Mouse (Mus musculus) skeletal muscle tissue, adult 2 months (tissue): ENCODE measurements at regions not wholly inside any gene's neighbourhood (a gene's known extent, or its start where the extent isn't known, plus 50 kb on each side); places are given as distances from the start of the nearest gene placed in this dataset.
"Not testable (repeated sequence)": the region's sequence is repeated elsewhere in the genome, so short reads cannot be mapped to it uniquely, and the experiment has no call there.

ENCODE experiments used
- DNase-seq: peaks from one replicate; pipeline ENCODE4 v3.0.0-alpha.2; 2012; ENCODE audit warnings: low read depth, low spot score

- no peak for DNase-seq
Observed at GRCm38 (mm10) chr2:116444163-116444562, 378.5 kb upstream of the Meis2 start.

DNA sequence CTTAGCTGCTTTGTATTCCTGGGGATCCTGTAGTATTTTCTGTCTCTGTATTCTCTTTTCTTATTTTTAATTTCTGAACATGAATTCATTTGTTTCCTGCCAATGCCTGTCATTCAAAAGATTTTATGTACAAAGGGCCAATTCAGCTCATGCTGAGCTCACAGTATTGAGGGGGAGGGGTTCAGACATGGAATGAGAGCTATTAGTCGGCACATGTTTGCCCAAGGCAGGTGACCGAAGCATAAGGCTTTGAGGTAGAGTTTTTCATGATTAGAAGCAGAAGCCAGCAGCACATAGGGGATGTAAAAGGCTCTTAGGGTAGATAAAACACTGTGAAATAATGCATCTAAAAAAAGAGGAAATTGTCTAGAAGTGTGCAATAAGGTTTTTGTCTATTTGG, 374.6 kb upstream of the Meis2 start:
- DNase-seq: no peak

DNA sequence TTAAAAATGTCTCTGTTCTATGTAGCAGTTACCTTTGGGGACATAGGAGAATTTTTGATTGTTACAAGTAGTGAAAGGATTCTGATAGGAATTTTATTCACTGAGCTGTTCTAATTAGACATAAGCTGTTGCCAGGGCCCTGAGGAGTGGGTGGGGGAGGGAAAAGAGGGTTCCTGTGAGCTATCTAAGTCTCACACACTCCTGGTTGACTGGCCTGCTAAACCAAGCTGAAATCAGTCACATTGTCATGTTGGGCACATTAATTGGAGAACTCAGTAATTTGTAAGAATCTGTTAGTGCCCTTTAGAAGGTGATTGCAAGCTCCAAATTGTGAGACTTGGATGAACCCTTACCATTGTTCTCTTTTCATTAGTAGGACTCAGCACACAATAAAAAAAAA, 367.8 kb upstream of the Meis2 start:
- no peak for DNase-seq

DNA sequence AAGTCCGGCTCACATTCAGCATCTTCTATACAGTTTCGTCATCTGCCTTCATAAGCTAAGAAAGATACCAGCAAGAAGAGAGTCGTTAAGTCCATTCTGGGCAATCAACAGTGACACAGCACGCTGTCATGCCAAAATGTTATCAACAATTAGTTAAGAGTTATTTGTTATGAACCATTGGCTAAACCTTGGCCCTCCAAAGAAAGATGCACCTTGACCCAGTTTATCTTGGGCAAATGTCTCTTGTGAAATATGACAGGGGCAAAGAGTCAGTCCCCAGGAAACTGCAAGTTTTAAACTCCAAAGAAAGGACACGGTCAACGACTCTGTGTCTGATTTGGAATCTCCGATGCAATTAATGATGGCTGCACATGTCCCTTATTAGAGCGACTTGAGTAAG, 358.5 kb upstream of the Meis2 start:
- DNase-seq: no peak

- DNase-seq: peak; percentile 13
Observed at GRCm38 (mm10) chr2:116417428-116418195, 352.0 kb upstream of the Meis2 start.

DNA sequence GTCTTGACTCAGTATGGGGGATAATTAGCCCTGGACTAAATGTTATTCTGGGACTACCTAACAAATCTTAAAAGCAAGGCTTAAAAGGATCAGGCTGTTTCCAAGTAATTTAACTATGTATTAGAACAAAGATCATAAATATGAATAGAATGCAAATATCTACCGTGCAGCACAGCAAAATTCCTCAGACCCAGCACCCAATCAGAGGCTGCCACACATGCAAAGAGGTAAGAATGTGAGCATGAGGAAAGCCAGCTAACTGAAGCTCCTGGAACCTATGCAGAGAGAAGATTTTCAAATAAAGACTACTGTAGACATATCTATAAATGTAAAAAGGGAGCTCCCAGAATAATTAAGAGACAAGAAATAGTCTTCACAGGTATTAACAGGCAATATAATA, 350.1 kb upstream of the Meis2 start:
- DNase-seq: no peak

DNA sequence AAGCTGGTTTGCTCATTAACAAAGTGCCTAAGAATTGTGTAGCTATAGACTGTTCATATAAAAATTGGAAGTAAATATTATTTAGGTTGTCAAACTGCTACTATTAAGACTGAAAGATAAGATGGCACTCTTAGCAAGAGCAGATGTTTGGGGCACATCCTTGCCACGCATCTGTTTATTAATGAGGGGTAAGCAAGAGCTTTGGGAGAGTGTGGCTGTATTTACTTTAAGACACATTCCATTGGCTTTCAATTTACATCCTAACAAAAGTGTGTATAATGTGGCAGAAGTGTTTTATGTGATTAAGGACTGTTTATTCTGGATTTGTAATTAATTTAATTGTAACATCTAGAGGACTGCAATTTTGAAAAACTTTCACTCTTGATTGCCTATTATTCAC, 336.5 kb upstream of the Meis2 start:
- no peak for DNase-seq

DNA sequence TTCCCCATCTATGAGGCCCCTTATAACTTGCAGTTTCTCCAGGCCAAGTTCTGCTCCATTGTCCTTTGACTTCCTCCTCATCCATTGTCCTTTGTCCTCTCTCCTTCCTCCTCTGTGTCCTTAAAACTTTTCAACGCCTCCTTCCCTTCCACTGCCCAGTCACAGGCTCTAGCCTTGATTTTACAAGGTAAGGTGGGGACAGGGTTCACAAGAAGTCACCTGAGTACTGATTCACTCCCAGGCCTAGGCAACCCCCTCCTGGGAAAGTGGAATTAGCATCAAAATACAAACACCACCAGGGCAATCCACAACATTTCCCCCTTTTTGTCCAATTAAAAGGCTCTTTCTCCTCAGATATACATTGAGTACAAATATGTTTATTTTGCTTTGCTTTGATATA, 334.3 kb upstream of the Meis2 start:
- DNase-seq: no peak

- DNase-seq: no peak
Observed at GRCm38 (mm10) chr2:116368811-116369210, 303.2 kb upstream of the Meis2 start.

DNA sequence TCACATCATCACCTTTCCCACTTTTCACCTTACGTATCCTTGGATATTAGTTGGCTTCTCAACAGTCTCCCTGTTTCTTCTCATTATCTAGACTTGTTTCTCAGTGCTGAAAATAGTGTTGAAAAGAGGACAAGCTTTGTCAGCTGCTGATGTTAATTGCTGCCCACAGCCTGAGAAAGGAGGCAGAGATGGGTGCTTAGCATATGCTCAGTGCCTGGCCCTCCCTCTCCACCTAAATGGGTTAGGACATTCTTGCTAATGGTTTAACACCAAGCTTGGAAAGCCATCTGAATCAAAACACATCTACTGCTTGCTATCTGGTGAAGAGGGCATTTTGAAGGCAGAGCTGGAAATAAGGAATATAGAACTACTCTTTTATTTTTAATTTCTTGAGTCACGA, 298.5 kb upstream of the Meis2 start:
- DNase-seq: no peak

DNA sequence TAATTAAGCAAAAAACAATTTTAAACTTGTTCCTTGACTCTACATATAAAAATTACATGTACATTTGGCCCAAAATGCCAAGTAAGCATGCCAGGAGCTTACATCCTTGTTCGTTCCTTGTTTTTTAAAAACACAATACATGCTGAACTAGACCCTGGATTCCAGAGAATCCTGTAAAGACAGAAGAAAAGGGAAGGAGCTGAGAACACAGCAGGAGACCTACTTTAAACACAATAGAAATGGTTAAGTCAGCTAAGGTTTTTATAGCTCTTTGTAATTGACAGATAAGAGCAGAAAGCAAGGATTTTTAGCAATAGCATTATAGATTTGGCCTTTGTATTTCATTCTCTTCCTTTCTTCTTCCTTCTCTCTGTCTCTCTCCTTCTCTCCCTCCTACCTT, 292.5 kb upstream of the Meis2 start:
- DNase-seq: no peak

GRCm38 (mm10) chr2:116348530-116348914, 282.9 kb upstream of the Meis2 start:
- no peak for DNase-seq

- no peak for DNase-seq
Observed at GRCm38 (mm10) chr2:116347827-116348529, 282.3 kb upstream of the Meis2 start.

- no peak for DNase-seq
Observed at GRCm38 (mm10) chr2:116331801-116332200, 266.2 kb upstream of the Meis2 start.

GRCm38 (mm10) chr2:116322039-116322770, 256.6 kb upstream of the Meis2 start:
- DNase-seq: no peak

DNA sequence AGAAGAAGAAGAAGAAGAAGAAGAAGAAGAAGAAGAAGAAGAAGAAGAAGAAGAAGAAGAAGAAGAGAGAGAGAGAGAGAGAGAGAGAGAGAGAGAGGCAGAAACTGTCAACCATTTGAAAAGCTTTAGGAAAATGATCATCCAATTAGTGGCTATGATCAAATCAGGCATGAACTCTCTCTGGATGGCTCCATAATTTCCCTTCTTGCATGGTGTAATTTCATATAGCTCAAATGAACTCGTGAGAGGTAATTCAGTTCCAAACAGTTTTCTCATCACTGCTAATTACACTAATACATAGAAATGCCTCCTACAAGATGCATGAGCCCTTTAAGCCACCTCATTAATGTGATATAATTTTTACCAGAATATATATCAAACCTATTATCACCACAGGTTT, 233.9 kb upstream of the Meis2 start:
- no peak for DNase-seq

GRCm38 (mm10) chr2:116289886-116290285, 224.2 kb upstream of the Meis2 start:
- DNase-seq: no peak

GRCm38 (mm10) chr2:116243191-116243590, 177.6 kb upstream of the Meis2 start:
- DNase-seq: not testable (repeated sequence)

- no peak for DNase-seq
Observed at GRCm38 (mm10) chr2:116236731-116237130, 171.1 kb upstream of the Meis2 start.

GRCm38 (mm10) chr2:116232793-116233192, 167.2 kb upstream of the Meis2 start:
- no peak for DNase-seq

DNA sequence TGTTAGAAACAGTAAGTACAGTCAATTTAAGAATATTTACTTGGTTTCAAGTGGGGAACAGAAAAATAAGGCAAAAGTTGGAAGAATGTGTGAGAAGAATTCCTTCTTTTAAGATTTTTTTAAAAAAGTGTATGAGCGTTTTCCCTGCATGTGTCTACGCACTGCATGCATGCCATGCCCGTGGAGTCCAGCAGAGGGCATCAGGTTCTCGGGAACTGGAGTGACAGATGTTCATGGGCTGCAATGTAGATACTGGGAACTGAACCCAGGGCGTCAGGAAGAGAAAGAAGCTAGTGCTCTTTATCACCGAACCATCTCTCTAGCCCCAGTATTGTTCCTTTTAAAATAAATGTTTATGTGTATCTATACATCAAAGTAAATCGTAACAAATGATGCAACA, 150.8 kb upstream of the Meis2 start:
- no peak for DNase-seq
